Mouse (Mus musculus): Measurements from ENCODE around the gene Slc25a13. TPM values are rescaled to one million over a fixed set of nuclear protein-coding genes. Genes with fewer than 3 reads are reported as not detected.
A peak's percentile ranks its signal among the peaks of the same experiment; 100 is the strongest.

The Slc25a13 gene
- polyA plus RNA-seq, 1 experiment from 2014 or later, result 25.7 TPM

GRCm38 (mm10) chr6:6101605-6102004 is 115.4 kb downstream of the Slc25a13 start:
- ATAC-seq (ENCODE audit: low FRiP score, low read depth), result peak; percentile 20; the same call in 1 of the 2 replicates

GRCm38 (mm10) chr6:6100892-6101480 is 116.0 kb downstream of the Slc25a13 start:
- WGBS, result 32% methylated on average over 9 of the region's 9 CpGs
- ATAC-seq (ENCODE audit: low FRiP score, low read depth), result peak; percentile 87
- Histone ChIP-seq H3K4me1 (peaks cover 44% of the 10 kb centered on the region), H3K27ac (0 out of 2 replicates have a peak overlapping the region, but pooled peaks have one; percentile 44), H3K9ac (no peak overlapping the region), H3K4me3 (no peak overlapping the region), H3K36me3 (peaks cover 14% of the 10 kb centered on the region; the same call in 1 of the 2 replicates), H3K4me2 (replicated peaks) (no peak overlapping the region), H3K27me3 (peaks cover 3% of the 10 kb centered on the region; the same call in 1 of the 2 replicates), H3K9me3 (no peaks in the 10 kb centered on the region)

More at GRCm38 (mm10) chr6:6101605-6102004, 115.4 kb downstream of the Slc25a13 start:
- Histone ChIP-seq H3K4me1 (peaks cover 44% of the 10 kb centered on the region), H3K4me3 (no peak overlapping the region), H3K27ac (no peak overlapping the region), H3K9ac (no peak overlapping the region), H3K9me3 (no peaks in the 10 kb centered on the region), H3K4me2 (replicated peaks) (no peak overlapping the region), H3K27me3 (peaks cover 3% of the 10 kb centered on the region; the same call in 1 of the 2 replicates), H3K36me3 (peaks cover 10% of the 10 kb centered on the region; the same call in 1 of the 2 replicates)
- WGBS, result 20% methylated on average over 4 of the region's 4 CpGs

GRCm38 (mm10) chr6:6093978-6094377 is 123.0 kb downstream of the Slc25a13 start:
- H3K9me3 ChIP-seq, result no peaks in the 10 kb centered on the region
- H3K9ac ChIP-seq, result no peak overlapping the region
- ATAC-seq (ENCODE audit: low FRiP score, low read depth), result no peak
- H3K27ac ChIP-seq, result no peak overlapping the region
- peaks cover 6% of the 10 kb centered on the region; the same call in 1 of the 2 replicates for H3K4me1 ChIP-seq
- peaks cover 19% of the 10 kb centered on the region for H3K36me3 ChIP-seq
- no peak overlapping the region for H3K4me2 ChIP-seq (replicated peaks)
- no peak overlapping the region for H3K4me3 ChIP-seq
- 83% methylated on average over 3 of the region's 3 CpGs for WGBS
- no peaks in the 10 kb centered on the region for H3K27me3 ChIP-seq

GRCm38 (mm10) chr6:6093522-6093921 is 123.5 kb downstream of the Slc25a13 start:
- H3K27me3 ChIP-seq, result no peaks in the 10 kb centered on the region
- no peak overlapping the region for H3K9ac ChIP-seq
- WGBS, result 81% methylated on average over 3 of the region's 3 CpGs
- H3K4me1 ChIP-seq, result peaks cover 6% of the 10 kb centered on the region; the same call in 1 of the 2 replicates
- H3K36me3 ChIP-seq, result peaks cover 16% of the 10 kb centered on the region
- ATAC-seq (ENCODE audit: low FRiP score, low read depth), result no peak
- no peak overlapping the region for H3K4me3 ChIP-seq
- no peak overlapping the region for H3K27ac ChIP-seq
- H3K9me3 ChIP-seq, result no peaks in the 10 kb centered on the region
- no peak overlapping the region for H3K4me2 ChIP-seq (replicated peaks)

- Histone ChIP-seq H3K4me1 (peaks cover 6% of the 10 kb centered on the region; the same call in 1 of the 2 replicates), H3K27ac (no peak overlapping the region), H3K4me2 (replicated peaks) (no peak overlapping the region), H3K36me3 (peaks cover 23% of the 10 kb centered on the region), H3K27me3 (no peaks in the 10 kb centered on the region), H3K9ac (no peak overlapping the region), H3K9me3 (no peaks in the 10 kb centered on the region), H3K4me3 (no peak overlapping the region)
- no peak for ATAC-seq (ENCODE audit: low FRiP score, low read depth)
- WGBS, result 74% methylated on average over 10 of the region's 10 CpGs
These were observed 124.5 kb downstream of the Slc25a13 start for GRCm38 (mm10) chr6:6092497-6092896.

- ATAC-seq (ENCODE audit: low FRiP score, low read depth), result no peak
- no peak overlapping the region for H3K4me2 ChIP-seq (replicated peaks)
- no peak overlapping the region for H3K27ac ChIP-seq
- no peaks in the 10 kb centered on the region; the same call in 1 of the 2 replicates for H3K4me1 ChIP-seq
- no peaks in the 10 kb centered on the region for H3K27me3 ChIP-seq
- peaks cover 23% of the 10 kb centered on the region for H3K36me3 ChIP-seq
- WGBS, result 47% methylated on average over 3 of the region's 3 CpGs
- no peak overlapping the region for H3K4me3 ChIP-seq
- H3K9ac ChIP-seq, result no peak overlapping the region
- H3K9me3 ChIP-seq, result no peaks in the 10 kb centered on the region
These were observed 126.0 kb downstream of the Slc25a13 start for GRCm38 (mm10) chr6:6091016-6091415.

- no peak for ATAC-seq (ENCODE audit: low FRiP score, low read depth)
- Histone ChIP-seq H3K27me3 (no peaks in the 10 kb centered on the region), H3K4me2 (replicated peaks) (no peak overlapping the region), H3K36me3 (0 out of 2 replicates have a peak, but pooled peaks cover 20% of the 10 kb centered on the region), H3K4me3 (no peak overlapping the region), H3K27ac (no peak overlapping the region), H3K9me3 (no peaks in the 10 kb centered on the region), H3K9ac (no peak overlapping the region), H3K4me1 (no peaks in the 10 kb centered on the region; the same call in 1 of the 2 replicates)
- 90% methylated on average over 4 of the region's 4 CpGs for WGBS
These were observed 128.8 kb downstream of the Slc25a13 start for GRCm38 (mm10) chr6:6088151-6088550.

GRCm38 (mm10) chr6:6080484-6080883 is 136.5 kb downstream of the Slc25a13 start:
- Histone ChIP-seq H3K36me3 (peaks cover 28% of the 10 kb centered on the region; the same call in 1 of the 2 replicates), H3K9ac (no peak overlapping the region), H3K4me1 (no peaks in the 10 kb centered on the region), H3K4me2 (replicated peaks) (no peak overlapping the region), H3K27ac (no peak overlapping the region), H3K27me3 (no peaks in the 10 kb centered on the region), H3K9me3 (no peaks in the 10 kb centered on the region), H3K4me3 (no peak overlapping the region)
- 89% methylated on average over 1 of the region's 1 CpGs for WGBS
- ATAC-seq (ENCODE audit: low FRiP score, low read depth), result no peak

- H3K36me3 ChIP-seq, result peaks cover 19% of the 10 kb centered on the region; the same call in 1 of the 2 replicates
- H3K27ac ChIP-seq, result no peak overlapping the region
- H3K27me3 ChIP-seq, result no peaks in the 10 kb centered on the region
- H3K9ac ChIP-seq, result no peak overlapping the region
- no peak overlapping the region for H3K4me2 ChIP-seq (replicated peaks)
- H3K4me3 ChIP-seq, result no peak overlapping the region
- no peak for ATAC-seq (ENCODE audit: low FRiP score, low read depth)
- 77% methylated on average over 4 of the region's 4 CpGs for WGBS
- H3K9me3 ChIP-seq, result no peaks in the 10 kb centered on the region
- no peaks in the 10 kb centered on the region for H3K4me1 ChIP-seq
These were observed 139.7 kb downstream of the Slc25a13 start for GRCm38 (mm10) chr6:6077234-6077633.

GRCm38 (mm10) chr6:6075940-6076447 is 141.0 kb downstream of the Slc25a13 start:
- H3K9me3 ChIP-seq, result no peaks in the 10 kb centered on the region
- WGBS, result 90% methylated on average over 7 of the region's 7 CpGs
- ATAC-seq (ENCODE audit: low FRiP score, low read depth), result no peak

GRCm38 (mm10) chr6:6071038-6071437 is 145.9 kb downstream of the Slc25a13 start:
- 86% methylated on average over 7 of the region's 7 CpGs for WGBS
- Histone ChIP-seq H3K9ac (no peak overlapping the region), H3K9me3 (no peaks in the 10 kb centered on the region), H3K27ac (no peak overlapping the region), H3K4me3 (no peak overlapping the region), H3K4me2 (replicated peaks) (no peak overlapping the region), H3K27me3 (no peaks in the 10 kb centered on the region), H3K36me3 (no peaks in the 10 kb centered on the region), H3K4me1 (peaks cover 13% of the 10 kb centered on the region)
- ATAC-seq (ENCODE audit: low FRiP score, low read depth), result no peak

More at GRCm38 (mm10) chr6:6075940-6076447, 141.0 kb downstream of the Slc25a13 start:
- no peak overlapping the region for H3K4me2 ChIP-seq (replicated peaks)
- no peaks in the 10 kb centered on the region for H3K4me1 ChIP-seq
- no peak overlapping the region for H3K9ac ChIP-seq
- no peak overlapping the region for H3K4me3 ChIP-seq
- H3K36me3 ChIP-seq, result peaks cover 19% of the 10 kb centered on the region; the same call in 1 of the 2 replicates
- H3K27ac ChIP-seq, result no peak overlapping the region
- no peaks in the 10 kb centered on the region for H3K27me3 ChIP-seq

GRCm38 (mm10) chr6:6070015-6070414 is 147.0 kb downstream of the Slc25a13 start:
- WGBS, result 3% methylated on average over 3 of the region's 3 CpGs
- Histone ChIP-seq H3K9ac (no peak overlapping the region), H3K27me3 (no peaks in the 10 kb centered on the region), H3K9me3 (no peaks in the 10 kb centered on the region), H3K4me3 (no peak overlapping the region), H3K36me3 (0 out of 2 replicates have a peak, but pooled peaks cover 7% of the 10 kb centered on the region), H3K27ac (no peak overlapping the region), H3K4me1 (peaks cover 13% of the 10 kb centered on the region), H3K4me2 (replicated peaks) (no peak overlapping the region)
- ATAC-seq (ENCODE audit: low FRiP score, low read depth), result no peak
